Mouse (Mus musculus): Measurements from ENCODE around the gene Top3b. TPM values are rescaled to one million over a fixed set of nuclear protein-coding genes. Genes with fewer than 3 reads are reported as not detected.

The Top3b gene
- polyA plus RNA-seq, 1 experiment from 2014 or later = 78.5 TPM

Other genes starting within 250 kb of the Top3b start
- not detected in 2 replicates for gene Olfr19, start 194.3 kb upstream of the Top3b start, polyA plus RNA-seq (2016; fragmentation: Nextera tagmentation; extraction: Ambion mirVana)
- 0.50 and 0.67 TPM in 2 replicates for gene Spag6l, start 41.3 kb upstream of the Top3b start, polyA plus RNA-seq (2016; fragmentation: Nextera tagmentation; extraction: Ambion mirVana)
- gene Igll1, start 6.8 kb upstream of the Top3b start, polyA plus RNA-seq (2016; fragmentation: Nextera tagmentation; extraction: Ambion mirVana) = 0.29 TPM in 1 of 2 replicates, not detected in the other
- 1.4 and 2.7 TPM in 2 replicates for gene Vpreb1, start 107 bp downstream of the Top3b start, polyA plus RNA-seq (2016; fragmentation: Nextera tagmentation; extraction: Ambion mirVana)
- gene Ppm1f, start 25.7 kb downstream of the Top3b start, polyA plus RNA-seq (2016; fragmentation: Nextera tagmentation; extraction: Ambion mirVana) = 33.8 and 35.7 TPM in 2 replicates
- gene Mapk1, start 112.6 kb downstream of the Top3b start, polyA plus RNA-seq (2016; fragmentation: Nextera tagmentation; extraction: Ambion mirVana) = 141 TPM in 2 replicates
- gene Ypel1, start 199.0 kb downstream of the Top3b start, polyA plus RNA-seq (2016; fragmentation: Nextera tagmentation; extraction: Ambion mirVana) = 89.9 and 95.5 TPM in 2 replicates
- 150 TPM in 2 replicates for gene Ppil2, start 240.5 kb downstream of the Top3b start, polyA plus RNA-seq (2016; fragmentation: Nextera tagmentation; extraction: Ambion mirVana)

All from embryonic facial prominence, embryonic 10.5 days (tissue).